Mouse (Mus musculus) embryonic facial prominence, embryonic 10.5 days (tissue): ENCODE measurements around the gene Gm21958. TPM values are rescaled to one million over a fixed set of nuclear protein-coding genes. Genes with fewer than 3 reads are reported as not detected.

Source experiments
- DNase-seq: peaks from one replicate; pipeline ENCODE4 v3.0.0-alpha.2; 2017; ENCODE audit warnings: low spot score
- H3K27ac ChIP-seq: fragments of 300-500 bp; sonication (generic); replicated peaks from 2 replicates; pipeline ENCODE4 v1.5.1; 2016; ENCODE audit warnings: mild to moderate bottlenecking
- H3K27me3 ChIP-seq: fragments of 300-500 bp; sonication (generic); replicated peaks from 2 replicates; pipeline ENCODE4 v1.6.1; 2016; ENCODE audit warnings: low read depth, mild to moderate bottlenecking; ENCODE audit not compliant: poor library complexity, severe bottlenecking
- H3K36me3 ChIP-seq: fragments of 300-500 bp; sonication (generic); replicated peaks from 2 replicates; pipeline ENCODE4 v1.6.1; 2016; ENCODE audit warnings: mild to moderate bottlenecking, moderate library complexity
- H3K4me1 ChIP-seq: fragments of 300-500 bp; sonication (generic); 2 replicates; pipeline ENCODE4 v1.6.1; 2016
- H3K4me3 ChIP-seq: fragments of 300-500 bp; sonication (generic); 2 replicates; pipeline ENCODE4 v1.5.1; 2016; ENCODE audit warnings: mild to moderate bottlenecking, moderate library complexity
- H3K9me3 ChIP-seq: fragments of 300-500 bp; sonication (generic); 2 replicates; pipeline ENCODE4 v1.6.1; 2016; ENCODE audit warnings: mild to moderate bottlenecking
- WGBS: fragments of 180-500 bp; shearing (Covaris S2); methylation state at CpG from one replicate; pipeline ENCODE4 v1.1.7; 2016; 5-methylcytosine and 5-hydroxymethylcytosine counted together
- polyA plus RNA-seq: library from polyadenylated mRNA; unstranded; fragments of >200 nt; fragmentation: Nextera tagmentation; extraction: Ambion mirVana; gene quantifications from 2 replicates; pipeline ENCODE4 v1.2.1, GENCODE M21; 2016

Gene Gm21958
- polyA plus RNA-seq, 1 experiment from 2014 or later = not detected

- 81% methylated on average over 6 of the region's 6 CpGs for WGBS
- Histone ChIP-seq H3K27me3 (no peaks in the 10 kb centered on the region), H3K4me3 (no peak overlapping the region), H3K9me3 (no peaks in the 10 kb centered on the region), H3K27ac (no peak overlapping the region), H3K4me1 (peaks cover 7% of the 10 kb centered on the region), H3K36me3 (no peaks in the 10 kb centered on the region)
- no peak for DNase-seq
These were observed 44.6 kb downstream of the Gm21958 start for GRCm38 (mm10) chr3:54669559-54669958.

GRCm38 (mm10) chr3:54668722-54669121 lies 45.4 kb downstream of the Gm21958 start:
- no peaks in the 10 kb centered on the region for H3K27me3 ChIP-seq
- 89% methylated on average over 6 of the region's 6 CpGs for WGBS
- no peak overlapping the region for H3K27ac ChIP-seq
- no peak overlapping the region for H3K4me3 ChIP-seq
- H3K36me3 ChIP-seq = no peaks in the 10 kb centered on the region
- H3K4me1 ChIP-seq = peaks cover 4% of the 10 kb centered on the region
- no peak for DNase-seq
- H3K9me3 ChIP-seq = no peaks in the 10 kb centered on the region

GRCm38 (mm10) chr3:54668141-54668540 lies 46.0 kb downstream of the Gm21958 start:
- 91% methylated on average over 3 of the region's 3 CpGs for WGBS
- Histone ChIP-seq H3K4me3 (no peak overlapping the region), H3K4me1 (no peaks in the 10 kb centered on the region), H3K36me3 (no peaks in the 10 kb centered on the region), H3K27ac (no peak overlapping the region), H3K9me3 (no peaks in the 10 kb centered on the region), H3K27me3 (no peaks in the 10 kb centered on the region)
- DNase-seq = no peak

Other genes starting within 250 kb of the Gm21958 start
- gene Supt20, start 21.5 kb downstream of the Gm21958 start, polyA plus RNA-seq = 114 and 115 TPM in 2 replicates
- 182 and 191 TPM in 2 replicates for gene Exosc8, start 21.0 kb upstream of the Gm21958 start, polyA plus RNA-seq
- 41.0 and 42.1 TPM in 2 replicates for gene Alg5, start 21.2 kb upstream of the Gm21958 start, polyA plus RNA-seq
- 0.42 and 0.73 TPM in 2 replicates for gene Smad9, start 41.2 kb upstream of the Gm21958 start, polyA plus RNA-seq
- 31.3 and 33.1 TPM in 2 replicates for gene Rfxap, start 93.4 kb upstream of the Gm21958 start, polyA plus RNA-seq
- gene Sertm1, start 201.5 kb upstream of the Gm21958 start, polyA plus RNA-seq = 0.05 TPM in 1 of 2 replicates, not detected in the other